Mouse (Mus musculus): Measurements from ENCODE around the gene Snrk. TPM values are rescaled to one million over a fixed set of nuclear protein-coding genes. Genes with fewer than 3 reads are reported as not detected.
"Not testable (repeated sequence)": the region's sequence is repeated elsewhere in the genome, so short reads cannot be mapped to it uniquely, and the experiment has no call there.

Snrk gene
- total RNA-seq, 1 experiment from 2014 or later = 197 TPM

- no peak for ATAC-seq (ENCODE audit: extremely low read depth, insufficient number of reproducible peaks, low FRiP score, poor library complexity, severe bottlenecking)
These were observed 18.2 kb downstream of the Snrk start for GRCm38 (mm10) chr9:122135095-122135884.

GRCm38 (mm10) chr9:122135885-122136170 lies 18.8 kb downstream of the Snrk start:
- no peak for ATAC-seq (ENCODE audit: extremely low read depth, insufficient number of reproducible peaks, low FRiP score, poor library complexity, severe bottlenecking)

GRCm38 (mm10) chr9:122137960-122138359 lies 20.9 kb downstream of the Snrk start:
- ATAC-seq (ENCODE audit: extremely low read depth, insufficient number of reproducible peaks, low FRiP score, poor library complexity, severe bottlenecking) = no peak

- ATAC-seq (ENCODE audit: extremely low read depth, insufficient number of reproducible peaks, low FRiP score, poor library complexity, severe bottlenecking) = peak; percentile 81
These were observed 21.4 kb downstream of the Snrk start for GRCm38 (mm10) chr9:122138371-122139029.

- no peak for ATAC-seq (ENCODE audit: extremely low read depth, insufficient number of reproducible peaks, low FRiP score, poor library complexity, severe bottlenecking)
These were observed 22.2 kb downstream of the Snrk start for GRCm38 (mm10) chr9:122139236-122139635.

- no peak for ATAC-seq (ENCODE audit: extremely low read depth, insufficient number of reproducible peaks, low FRiP score, poor library complexity, severe bottlenecking)
These were observed 26.2 kb downstream of the Snrk start for GRCm38 (mm10) chr9:122143219-122143618.

GRCm38 (mm10) chr9:122144776-122145175 lies 27.7 kb downstream of the Snrk start:
- ATAC-seq (ENCODE audit: extremely low read depth, insufficient number of reproducible peaks, low FRiP score, poor library complexity, severe bottlenecking) = no peak

- ATAC-seq (ENCODE audit: extremely low read depth, insufficient number of reproducible peaks, low FRiP score, poor library complexity, severe bottlenecking) = no peak
These were observed 28.6 kb downstream of the Snrk start for GRCm38 (mm10) chr9:122145677-122146076.

- ATAC-seq (ENCODE audit: extremely low read depth, insufficient number of reproducible peaks, low FRiP score, poor library complexity, severe bottlenecking) = no peak
These were observed 29.2 kb downstream of the Snrk start for GRCm38 (mm10) chr9:122146124-122146870.

- no peak for ATAC-seq (ENCODE audit: extremely low read depth, insufficient number of reproducible peaks, low FRiP score, poor library complexity, severe bottlenecking)
These were observed 31.3 kb downstream of the Snrk start for GRCm38 (mm10) chr9:122148356-122148755.

GRCm38 (mm10) chr9:122149997-122150826 lies 33.1 kb downstream of the Snrk start:
- peak; percentile 25; the same call in 1 of the 2 replicates for ATAC-seq (ENCODE audit: extremely low read depth, insufficient number of reproducible peaks, low FRiP score, poor library complexity, severe bottlenecking)

GRCm38 (mm10) chr9:122152063-122152462 lies 35.0 kb downstream of the Snrk start:
- no peak for ATAC-seq (ENCODE audit: extremely low read depth, insufficient number of reproducible peaks, low FRiP score, poor library complexity, severe bottlenecking)

GRCm38 (mm10) chr9:122152501-122152900 lies 35.4 kb downstream of the Snrk start:
- ATAC-seq (ENCODE audit: extremely low read depth, insufficient number of reproducible peaks, low FRiP score, poor library complexity, severe bottlenecking) = no peak

GRCm38 (mm10) chr9:122153436-122153835 lies 36.4 kb downstream of the Snrk start:
- no peak for ATAC-seq (ENCODE audit: extremely low read depth, insufficient number of reproducible peaks, low FRiP score, poor library complexity, severe bottlenecking)

- no peak for ATAC-seq (ENCODE audit: extremely low read depth, insufficient number of reproducible peaks, low FRiP score, poor library complexity, severe bottlenecking)
These were observed 38.1 kb downstream of the Snrk start for GRCm38 (mm10) chr9:122155193-122155592.

- no peak for ATAC-seq (ENCODE audit: extremely low read depth, insufficient number of reproducible peaks, low FRiP score, poor library complexity, severe bottlenecking)
These were observed 39.5 kb downstream of the Snrk start for GRCm38 (mm10) chr9:122156389-122157078.

GRCm38 (mm10) chr9:122157079-122157441 lies 40.0 kb downstream of the Snrk start:
- no peak for ATAC-seq (ENCODE audit: extremely low read depth, insufficient number of reproducible peaks, low FRiP score, poor library complexity, severe bottlenecking)

GRCm38 (mm10) chr9:122164535-122164934 lies 47.5 kb downstream of the Snrk start:
- ATAC-seq (ENCODE audit: extremely low read depth, insufficient number of reproducible peaks, low FRiP score, poor library complexity, severe bottlenecking) = no peak

GRCm38 (mm10) chr9:122167719-122168118 lies 50.7 kb downstream of the Snrk start:
- not testable (repeated sequence) for ATAC-seq (ENCODE audit: extremely low read depth, insufficient number of reproducible peaks, low FRiP score, poor library complexity, severe bottlenecking)
